Mouse (Mus musculus): ENCODE measurements around the gene Cpeb3. TPM values are rescaled to one million over a fixed set of nuclear protein-coding genes. Genes with fewer than 3 reads are reported as not detected.
A peak's percentile ranks its signal among the peaks of the same experiment; 100 is the strongest.
"Not testable (repeated sequence)": the region's sequence is repeated elsewhere in the genome, so short reads cannot be mapped to it uniquely, and the experiment has no call there.

Gene Cpeb3
- total RNA-seq, 1 experiment from 2014 or later: 1.3 TPM

DNA sequence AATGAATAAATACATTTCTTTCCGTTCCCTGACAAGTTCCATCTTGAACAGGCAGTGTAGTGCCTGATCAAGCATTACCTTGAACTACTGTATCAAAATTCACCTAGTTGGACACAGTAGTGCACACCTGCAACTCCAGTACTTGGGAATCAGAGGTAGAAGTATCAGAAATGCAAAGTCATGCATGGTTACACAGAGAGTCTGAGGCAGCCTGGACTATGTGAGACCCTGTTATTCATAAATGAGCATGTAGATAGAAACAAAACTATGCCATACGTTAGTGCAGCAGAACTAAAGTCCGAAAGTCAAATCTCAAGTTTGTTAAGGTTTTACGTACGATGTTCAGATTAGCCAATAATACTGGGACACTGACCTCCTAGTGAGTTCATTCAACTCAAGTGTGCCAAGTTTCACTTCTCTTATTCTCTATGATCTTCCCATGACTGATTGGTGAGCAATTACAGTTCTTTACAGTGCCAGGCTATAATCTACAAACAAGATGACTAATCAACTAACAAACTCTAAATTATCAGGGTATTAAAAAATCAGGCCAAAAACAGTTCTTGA is 51.5 kb downstream of the Cpeb3 start:
- peak; percentile 85 for ATAC-seq (replicated peaks; ENCODE audit: low read depth, poor library complexity, severe bottlenecking)

DNA sequence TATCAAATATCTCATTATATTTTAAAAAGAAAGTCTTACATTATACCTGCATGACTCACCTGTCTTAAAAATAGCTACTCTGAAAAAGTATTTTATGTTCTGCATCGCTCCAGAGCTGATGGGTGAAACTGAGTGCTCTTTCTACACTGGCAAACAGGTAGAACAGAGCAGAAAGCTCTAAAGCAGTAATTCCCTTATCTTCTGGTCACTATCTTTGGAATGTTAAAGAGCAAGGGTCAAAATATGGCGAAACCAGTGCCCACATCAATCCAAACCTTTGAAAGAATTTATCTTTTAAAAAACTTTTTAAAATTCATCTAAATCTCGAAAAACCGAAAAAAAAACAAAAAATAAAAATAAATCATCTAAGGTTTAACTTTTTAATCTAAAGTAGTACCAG is 52.4 kb downstream of the Cpeb3 start:
- no peak for ATAC-seq (replicated peaks; ENCODE audit: low read depth, poor library complexity, severe bottlenecking)

GRCm38 (mm10) chr19:37147145-37147544 is 61.3 kb downstream of the Cpeb3 start:
- ATAC-seq (replicated peaks; ENCODE audit: low read depth, poor library complexity, severe bottlenecking): peak; percentile 92

GRCm38 (mm10) chr19:37145846-37146245 is 62.6 kb downstream of the Cpeb3 start:
- no peak for ATAC-seq (replicated peaks; ENCODE audit: low read depth, poor library complexity, severe bottlenecking)

DNA sequence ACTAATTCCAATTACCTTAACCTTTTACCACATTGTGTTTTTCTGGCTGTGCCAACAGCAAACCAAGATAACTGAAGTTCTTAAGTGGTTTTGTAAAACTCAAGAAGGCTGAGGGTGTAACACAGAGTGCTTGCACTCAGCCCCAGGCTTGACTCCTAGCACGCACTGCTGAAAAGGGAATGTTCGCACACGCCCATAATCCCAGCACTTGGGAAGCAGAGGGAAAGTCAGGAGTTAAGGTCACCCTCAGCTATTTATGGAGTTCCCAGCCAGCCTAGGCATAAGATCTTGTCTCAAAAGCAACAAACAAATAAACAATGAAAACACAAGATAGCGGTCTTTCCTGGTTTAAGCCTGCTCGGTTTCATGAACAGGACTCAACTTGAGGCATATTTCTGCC is 63.0 kb downstream of the Cpeb3 start:
- ATAC-seq (replicated peaks; ENCODE audit: low read depth, poor library complexity, severe bottlenecking): no peak

- no peak for ATAC-seq (replicated peaks; ENCODE audit: low read depth, poor library complexity, severe bottlenecking)
These were observed 66.8 kb downstream of the Cpeb3 start for GRCm38 (mm10) chr19:37141623-37142022.

DNA sequence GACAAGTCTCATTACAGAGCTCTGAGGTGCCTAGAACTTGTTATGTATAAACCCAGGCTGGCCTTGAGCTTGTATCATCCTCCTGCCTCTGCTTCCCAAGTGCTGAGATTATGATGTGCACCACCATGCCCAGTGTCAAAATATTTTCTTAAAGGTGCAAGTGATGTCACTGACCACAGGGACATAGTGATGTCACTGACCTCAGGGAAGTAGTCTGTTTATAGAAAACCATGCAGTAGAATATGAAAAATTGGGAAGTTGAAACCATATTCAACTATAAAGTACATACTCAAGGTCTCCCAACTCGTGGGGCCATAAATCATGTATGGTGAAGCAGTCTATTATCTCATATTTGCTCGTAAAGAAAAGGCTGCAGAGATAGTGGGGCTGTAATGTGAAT is 71.3 kb downstream of the Cpeb3 start:
- peak; percentile 63 for ATAC-seq (replicated peaks; ENCODE audit: low read depth, poor library complexity, severe bottlenecking)

DNA sequence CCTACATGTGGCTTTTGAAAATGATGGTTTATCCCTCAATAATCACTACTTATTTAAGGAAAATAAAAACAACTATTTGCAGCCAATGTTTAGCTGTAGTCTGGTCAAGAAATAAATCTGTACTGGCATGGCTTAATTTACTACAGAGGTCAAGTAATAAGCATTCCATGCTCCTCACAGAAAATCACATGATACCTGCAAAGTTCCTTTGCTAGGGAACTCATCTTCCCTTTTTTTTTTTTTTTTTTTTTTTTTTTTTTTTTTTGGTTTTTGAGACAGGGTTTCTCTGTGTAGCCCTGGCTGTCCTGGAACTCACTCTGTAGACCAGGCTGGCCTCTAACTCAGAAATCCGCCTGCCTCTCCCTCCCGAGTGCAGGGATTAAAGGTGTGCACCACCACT is 72.9 kb downstream of the Cpeb3 start:
- ATAC-seq (replicated peaks; ENCODE audit: low read depth, poor library complexity, severe bottlenecking): not testable (repeated sequence)

DNA sequence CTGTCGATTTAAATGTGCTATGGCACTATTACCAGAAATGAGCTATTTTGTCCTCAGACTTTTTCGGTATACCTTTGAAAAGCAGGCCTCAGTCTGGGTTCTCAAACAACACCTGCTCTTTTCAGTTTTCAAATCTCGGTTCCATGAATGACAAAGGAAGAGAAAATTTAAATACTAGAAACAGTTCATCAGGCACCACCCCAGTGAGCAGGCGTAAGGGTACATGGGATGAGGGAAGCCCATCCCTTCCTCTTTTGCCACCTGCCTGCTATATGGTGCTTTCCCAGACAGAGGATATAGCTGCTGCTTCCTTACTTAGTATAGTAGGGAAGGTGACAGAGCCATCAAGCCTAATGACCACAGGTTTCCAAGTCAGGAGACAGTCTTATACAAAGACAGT is 74.7 kb downstream of the Cpeb3 start:
- no peak for ATAC-seq (replicated peaks; ENCODE audit: low read depth, poor library complexity, severe bottlenecking)

GRCm38 (mm10) chr19:37131660-37132059 is 76.7 kb downstream of the Cpeb3 start:
- ATAC-seq (replicated peaks; ENCODE audit: low read depth, poor library complexity, severe bottlenecking): no peak

DNA sequence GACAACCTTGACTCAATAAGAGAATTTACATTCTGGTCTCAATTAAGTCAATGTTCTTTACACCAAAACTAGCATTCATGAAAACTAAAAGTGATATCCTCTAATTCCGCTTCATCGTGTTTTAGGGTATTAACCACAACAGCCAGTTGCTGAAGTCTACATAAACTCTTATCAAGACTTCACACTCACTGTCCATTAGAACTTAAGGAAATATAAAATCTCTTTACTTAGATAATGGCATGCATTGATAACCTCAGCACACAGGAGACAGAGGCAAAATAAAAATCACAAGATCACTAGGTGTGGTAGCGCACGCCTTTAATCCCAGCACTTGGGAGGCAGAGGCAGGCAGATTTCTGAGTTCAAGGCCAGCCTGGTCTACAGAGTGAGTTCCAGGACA is 79.9 kb downstream of the Cpeb3 start:
- ATAC-seq (replicated peaks; ENCODE audit: low read depth, poor library complexity, severe bottlenecking): no peak

DNA sequence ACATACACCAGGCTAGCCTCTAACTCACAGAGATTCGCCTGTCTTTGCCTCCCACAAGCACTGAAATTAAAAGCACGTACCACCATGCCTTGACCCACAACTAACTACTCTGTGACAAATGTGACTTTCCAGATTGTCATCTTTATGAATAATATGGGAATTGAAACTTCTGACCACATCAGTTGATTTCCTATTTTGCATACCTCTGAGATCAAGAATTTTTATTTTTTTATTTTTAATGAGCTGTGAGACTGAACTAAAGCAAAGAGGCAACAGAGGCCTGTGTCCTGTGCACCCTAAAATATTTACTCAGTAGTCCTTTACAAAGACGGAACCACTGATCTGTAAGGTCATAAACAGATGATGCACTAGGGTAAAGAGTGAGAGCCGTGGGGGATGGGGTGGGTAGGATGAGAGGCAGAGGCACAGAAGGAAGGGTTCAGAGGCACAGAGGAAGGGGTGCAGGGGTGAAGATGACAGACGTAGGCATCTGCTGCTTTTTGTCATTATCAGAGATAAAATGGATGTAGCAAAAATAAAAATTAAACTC is 81.3 kb downstream of the Cpeb3 start:
- no peak for ATAC-seq (replicated peaks; ENCODE audit: low read depth, poor library complexity, severe bottlenecking)

GRCm38 (mm10) chr19:37124961-37125360 is 83.4 kb downstream of the Cpeb3 start:
- no peak for ATAC-seq (replicated peaks; ENCODE audit: low read depth, poor library complexity, severe bottlenecking)

GRCm38 (mm10) chr19:37119281-37119680 is 89.1 kb downstream of the Cpeb3 start:
- ATAC-seq (replicated peaks; ENCODE audit: low read depth, poor library complexity, severe bottlenecking): no peak

GRCm38 (mm10) chr19:37115824-37116223 is 92.6 kb downstream of the Cpeb3 start:
- ATAC-seq (replicated peaks; ENCODE audit: low read depth, poor library complexity, severe bottlenecking): no peak

DNA sequence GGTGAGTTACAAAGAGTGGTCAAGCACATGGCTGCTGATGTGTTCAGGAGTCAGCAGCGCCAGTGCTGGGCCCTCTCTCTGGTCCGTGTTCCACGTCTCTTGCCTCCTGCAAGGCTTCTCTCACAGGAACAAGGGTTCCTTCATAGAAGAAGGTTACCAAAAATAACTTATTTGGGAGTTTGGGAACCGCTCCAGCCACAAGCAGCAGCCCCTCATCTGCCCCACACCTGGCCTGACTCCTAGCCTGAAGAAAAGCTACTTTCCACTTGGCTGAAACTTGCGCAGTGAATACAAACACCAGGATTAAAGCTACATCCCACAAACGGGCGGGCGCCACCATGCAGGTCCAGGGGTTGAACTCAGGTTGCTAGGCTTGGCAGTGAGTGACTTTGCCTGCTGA is 93.0 kb downstream of the Cpeb3 start:
- ATAC-seq (replicated peaks; ENCODE audit: low read depth, poor library complexity, severe bottlenecking): no peak

DNA sequence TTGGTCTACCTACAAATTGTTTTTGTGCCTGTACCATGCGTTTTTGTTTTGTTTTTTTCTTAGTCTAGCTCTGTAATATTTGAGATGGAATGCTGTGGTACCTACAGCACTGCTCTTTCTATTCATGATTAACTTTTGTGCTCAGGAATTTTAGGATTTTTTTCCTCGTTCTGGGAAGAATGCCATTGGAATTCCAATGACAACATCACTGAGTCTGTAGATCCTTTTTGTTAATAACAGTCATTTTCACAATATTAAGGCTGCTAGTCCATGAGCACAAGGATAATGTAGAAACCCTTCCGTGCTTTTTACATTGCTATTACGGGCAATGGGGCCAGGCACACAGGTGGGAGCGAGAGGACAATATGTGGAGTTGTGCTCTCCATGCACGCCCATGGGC is 96.6 kb downstream of the Cpeb3 start:
- ATAC-seq (replicated peaks; ENCODE audit: low read depth, poor library complexity, severe bottlenecking): no peak

- peak; percentile 69 for ATAC-seq (replicated peaks; ENCODE audit: low read depth, poor library complexity, severe bottlenecking)
These were observed 97.9 kb downstream of the Cpeb3 start for GRCm38 (mm10) chr19:37110494-37110893.

DNA sequence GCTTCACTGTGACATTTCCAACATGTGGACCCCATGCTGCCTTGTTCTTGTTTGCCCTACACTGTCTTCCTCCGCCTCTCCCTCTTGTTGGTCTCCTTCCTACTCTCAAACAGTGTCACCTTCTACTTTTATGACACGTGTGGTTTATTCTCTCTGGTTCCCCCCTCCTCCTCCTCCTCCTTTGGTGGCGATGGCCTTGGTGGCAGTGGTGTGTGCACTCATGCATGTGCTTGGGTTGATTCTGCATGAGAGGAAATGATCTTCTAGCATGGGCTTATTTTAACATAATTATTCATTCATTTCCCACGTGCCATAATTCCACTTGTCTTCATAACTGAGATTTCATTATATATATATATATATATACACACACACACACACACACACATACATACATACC is 98.5 kb downstream of the Cpeb3 start:
- ATAC-seq (replicated peaks; ENCODE audit: low read depth, poor library complexity, severe bottlenecking): no peak

GRCm38 (mm10) chr19:37100689-37101088 is 107.7 kb downstream of the Cpeb3 start:
- ATAC-seq (replicated peaks; ENCODE audit: low read depth, poor library complexity, severe bottlenecking): no peak

- ATAC-seq (replicated peaks; ENCODE audit: low read depth, poor library complexity, severe bottlenecking): no peak
These were observed 112.6 kb downstream of the Cpeb3 start for GRCm38 (mm10) chr19:37095666-37096330.

DNA sequence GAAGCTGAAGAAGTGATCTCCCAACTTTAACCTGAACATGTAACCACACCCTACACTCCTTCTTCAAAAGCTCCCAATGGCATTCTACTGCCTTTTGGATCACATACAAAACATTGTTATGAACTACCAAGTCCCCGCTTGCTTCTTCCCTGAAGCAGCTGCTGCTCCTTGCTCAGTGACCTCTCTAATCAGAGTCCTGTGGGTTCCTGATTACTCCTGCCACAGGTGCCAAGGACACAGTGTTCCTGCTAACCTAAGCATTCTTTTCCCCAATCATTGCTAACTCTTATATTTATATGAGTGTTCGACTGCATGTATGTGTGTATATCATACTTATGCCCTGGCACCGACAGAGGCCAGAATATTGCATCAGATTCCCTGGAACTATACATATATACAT is 115.2 kb downstream of the Cpeb3 start:
- no peak for ATAC-seq (replicated peaks; ENCODE audit: low read depth, poor library complexity, severe bottlenecking)

All from common myeloid progenitor, adult 5-6 weeks (primary cell).